Mouse (Mus musculus) thymus, postnatal 0 days (tissue): ENCODE measurements at regions not wholly inside any gene's neighbourhood (a gene's known extent, or its start where the extent isn't known, plus 50 kb on each side); places are given as distances from the start of the nearest gene placed in this dataset.

Experiments used
- DNase-seq: peaks from one replicate; pipeline ENCODE4 v3.0.0-alpha.2; 2015; ENCODE audit warnings: low spot score

- DNase-seq: no peak
These were observed 373.2 kb upstream of the Arpp21 start for GRCm38 (mm10) chr9:112608932-112609331.

- no peak for DNase-seq
These were observed 371.5 kb upstream of the Arpp21 start for GRCm38 (mm10) chr9:112607221-112607620.

GRCm38 (mm10) chr9:112595731-112596130, 360.0 kb upstream of the Arpp21 start:
- DNase-seq: no peak

GRCm38 (mm10) chr9:112590241-112590640, 354.5 kb upstream of the Arpp21 start:
- no peak for DNase-seq

GRCm38 (mm10) chr9:112573316-112573715, 337.6 kb upstream of the Arpp21 start:
- DNase-seq: no peak

- no peak for DNase-seq
These were observed 325.6 kb upstream of the Arpp21 start for GRCm38 (mm10) chr9:112561348-112561747.

- no peak for DNase-seq
These were observed 324.5 kb upstream of the Arpp21 start for GRCm38 (mm10) chr9:112560226-112560625.

- DNase-seq: no peak
These were observed 302.2 kb upstream of the Arpp21 start for GRCm38 (mm10) chr9:112537924-112538323.

- DNase-seq: no peak
These were observed 289.6 kb upstream of the Arpp21 start for GRCm38 (mm10) chr9:112525377-112525776.

GRCm38 (mm10) chr9:112523251-112523650, 287.5 kb upstream of the Arpp21 start:
- no peak for DNase-seq

- DNase-seq: no peak
These were observed 275.0 kb upstream of the Arpp21 start for GRCm38 (mm10) chr9:112510716-112511115.

GRCm38 (mm10) chr9:112506871-112507270, 271.1 kb upstream of the Arpp21 start:
- no peak for DNase-seq

- no peak for DNase-seq
These were observed 262.9 kb upstream of the Arpp21 start for GRCm38 (mm10) chr9:112498676-112499075.

- DNase-seq: no peak
These were observed 260.3 kb upstream of the Arpp21 start for GRCm38 (mm10) chr9:112495930-112496527.

GRCm38 (mm10) chr9:112490963-112491362, 255.2 kb upstream of the Arpp21 start:
- DNase-seq: no peak

- no peak for DNase-seq
These were observed 240.9 kb upstream of the Arpp21 start for GRCm38 (mm10) chr9:112476644-112477043.

- DNase-seq: no peak
These were observed 221.9 kb upstream of the Arpp21 start for GRCm38 (mm10) chr9:112457594-112457993.

- peak; percentile 3 for DNase-seq
These were observed 219.0 kb upstream of the Arpp21 start for GRCm38 (mm10) chr9:112454706-112455105.

- DNase-seq: peak; percentile 43
These were observed 211.8 kb upstream of the Arpp21 start for GRCm38 (mm10) chr9:112447515-112447914.

GRCm38 (mm10) chr9:112446981-112447380, 211.2 kb upstream of the Arpp21 start:
- no peak for DNase-seq

GRCm38 (mm10) chr9:112446027-112446352, 210.3 kb upstream of the Arpp21 start:
- DNase-seq: no peak

GRCm38 (mm10) chr9:112445230-112446026, 209.7 kb upstream of the Arpp21 start:
- DNase-seq: no peak

GRCm38 (mm10) chr9:112444220-112444619, 208.5 kb upstream of the Arpp21 start:
- DNase-seq: no peak
